Mouse (Mus musculus) hindbrain, embryonic 12.5 days (tissue): ENCODE results near the gene Slco3a1. TPM values are rescaled to one million over a fixed set of nuclear protein-coding genes. Genes with fewer than 3 reads are reported as not detected.
A peak's percentile ranks its signal among the peaks of the same experiment; 100 is the strongest.

Source experiments
- ATAC-seq: fragments of 200-750 bp; cut with Nextera tagmentation; 2 replicates; pipeline ENCODE4 v1.8.0; 2017; ENCODE audit warnings: moderate TSS enrichment; ENCODE audit not compliant: low FRiP score
- H3K27ac ChIP-seq: fragments of 300-500 bp; sonication (generic); 2 replicates; pipeline ENCODE4 v1.5.1; 2016; ENCODE audit warnings: mild to moderate bottlenecking
- H3K27me3 ChIP-seq: fragments of 300-500 bp; sonication (generic); 2 replicates; pipeline ENCODE4 v1.6.1; 2016; ENCODE audit warnings: mild to moderate bottlenecking
- H3K36me3 ChIP-seq: fragments of 300-500 bp; sonication (generic); 2 replicates; pipeline ENCODE4 v1.6.1; 2016; ENCODE audit warnings: mild to moderate bottlenecking
- H3K4me1 ChIP-seq: fragments of 300-500 bp; sonication (generic); 2 replicates; pipeline ENCODE4 v1.6.1; 2016
- H3K4me2 ChIP-seq: fragments of 300-500 bp; sonication (generic); replicated peaks from 2 replicates; pipeline ENCODE4 v1.6.1; 2016; ENCODE audit warnings: mild to moderate bottlenecking
- H3K4me3 ChIP-seq: fragments of 300-500 bp; sonication (generic); 2 replicates; pipeline ENCODE4 v1.5.1; 2016; ENCODE audit warnings: mild to moderate bottlenecking
- H3K9ac ChIP-seq: fragments of 300-500 bp; sonication (generic); 2 replicates; pipeline ENCODE4 v1.6.1; 2016; ENCODE audit warnings: mild to moderate bottlenecking, moderate library complexity
- H3K9me3 ChIP-seq: fragments of 300-500 bp; sonication (generic); replicated peaks from 2 replicates; pipeline ENCODE4 v1.6.1; 2016; ENCODE audit warnings: mild to moderate bottlenecking
- WGBS: fragments of 180-500 bp; shearing (Covaris S2); methylation state at CpG from one replicate; pipeline ENCODE4 v1.1.7; 2016; 5-methylcytosine and 5-hydroxymethylcytosine counted together
- polyA plus RNA-seq: library from polyadenylated mRNA; unstranded; fragments of >200 nt; fragmentation: Nextera tagmentation; extraction: Ambion mirVana; gene quantifications from 2 replicates; pipeline ENCODE4 v1.2.1, GENCODE M21; 2016

Gene Slco3a1
- polyA plus RNA-seq, 1 experiment from 2014 or later, result 16.4 TPM

DNA sequence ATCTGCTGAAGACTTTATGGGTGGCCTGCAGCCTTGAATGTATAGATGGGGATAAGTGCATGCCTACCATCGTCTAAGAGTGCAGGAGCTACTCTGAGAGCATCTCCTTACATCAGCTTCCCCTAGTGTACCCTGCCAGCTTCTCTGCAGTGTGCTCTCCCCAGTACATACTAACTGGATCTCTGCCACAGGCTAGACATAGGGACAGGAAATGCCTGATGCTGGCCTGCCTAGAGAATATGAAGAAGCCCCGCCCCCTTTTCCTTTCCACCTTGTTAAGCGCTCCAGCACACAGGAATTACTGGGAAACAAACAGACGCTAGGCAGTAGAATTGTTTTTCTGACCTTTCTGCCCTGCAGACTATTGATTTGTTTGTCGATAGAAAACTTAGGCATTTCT, 230.9 kb downstream of the Slco3a1 start:
- no peak overlapping the region for H3K9ac ChIP-seq
- H3K27me3 ChIP-seq, result peaks cover 1% of the 10 kb centered on the region; the same call in 1 of the 2 replicates
- H3K4me3 ChIP-seq, result no peak overlapping the region
- H3K9me3 ChIP-seq, result no peaks in the 10 kb centered on the region
- 58% methylated on average over 5 of the region's 5 CpGs for WGBS
- ATAC-seq, result no peak
- H3K4me1 ChIP-seq, result peaks cover 32% of the 10 kb centered on the region
- H3K36me3 ChIP-seq, result no peaks in the 10 kb centered on the region
- no peak overlapping the region for H3K27ac ChIP-seq
- no peak overlapping the region for H3K4me2 ChIP-seq

DNA sequence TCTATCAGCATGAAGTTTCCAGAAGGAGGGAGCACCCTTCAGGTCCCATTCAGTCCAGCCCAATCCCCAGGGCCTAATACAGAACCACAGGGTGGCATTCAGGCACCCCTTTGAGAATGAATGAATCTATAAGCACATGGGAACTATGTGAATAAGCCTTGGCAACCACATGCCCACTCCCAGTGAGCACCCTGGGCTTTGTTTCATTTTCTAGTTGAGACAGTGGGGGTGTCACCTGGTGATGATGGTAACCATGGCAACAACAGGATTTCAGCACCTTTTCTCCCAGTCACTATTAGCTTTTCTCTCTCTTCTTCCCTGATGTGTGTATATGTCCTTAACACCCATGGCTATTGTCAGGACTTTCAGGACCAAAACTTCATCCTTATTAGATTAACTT, 231.4 kb downstream of the Slco3a1 start:
- Histone ChIP-seq H3K27ac (no peak overlapping the region), H3K27me3 (peaks cover 6% of the 10 kb centered on the region; the same call in 1 of the 2 replicates)

DNA sequence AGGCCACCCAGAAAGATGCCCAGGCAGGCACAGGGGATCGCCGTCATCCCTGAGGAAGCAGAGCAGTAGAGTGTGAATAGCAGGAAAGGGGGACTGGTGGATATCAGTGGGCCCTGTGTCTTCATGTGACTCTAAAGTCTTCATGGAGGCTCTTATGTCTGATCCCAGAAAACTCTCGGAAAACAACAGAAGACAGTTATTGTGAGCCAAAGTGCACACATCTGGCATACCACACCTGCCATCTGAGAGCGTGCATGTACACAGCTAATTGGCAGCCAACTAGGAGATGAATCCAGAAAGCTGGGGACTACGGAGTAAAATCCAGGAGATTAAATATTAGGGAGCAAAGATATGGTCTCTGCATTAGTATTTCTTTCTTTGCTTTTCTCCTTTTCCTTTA, 233.9 kb downstream of the Slco3a1 start:
- ATAC-seq, result no peak
- Histone ChIP-seq H3K4me3 (no peak overlapping the region), H3K27me3 (peaks cover 7% of the 10 kb centered on the region; the same call in 1 of the 2 replicates), H3K4me2 (no peak overlapping the region), H3K27ac (no peak overlapping the region), H3K9me3 (no peaks in the 10 kb centered on the region), H3K4me1 (peaks cover 32% of the 10 kb centered on the region), H3K36me3 (no peaks in the 10 kb centered on the region), H3K9ac (no peak overlapping the region)
- WGBS, result 93% methylated on average over 5 of the region's 5 CpGs

More for the DNA sequence above, 231.4 kb downstream of the Slco3a1 start:
- peak; percentile 11; the same call in 1 of the 2 replicates for ATAC-seq
- Histone ChIP-seq H3K36me3 (no peaks in the 10 kb centered on the region), H3K9ac (no peak overlapping the region), H3K4me1 (peaks cover 32% of the 10 kb centered on the region), H3K4me2 (no peak overlapping the region), H3K4me3 (no peak overlapping the region), H3K9me3 (no peaks in the 10 kb centered on the region)

DNA sequence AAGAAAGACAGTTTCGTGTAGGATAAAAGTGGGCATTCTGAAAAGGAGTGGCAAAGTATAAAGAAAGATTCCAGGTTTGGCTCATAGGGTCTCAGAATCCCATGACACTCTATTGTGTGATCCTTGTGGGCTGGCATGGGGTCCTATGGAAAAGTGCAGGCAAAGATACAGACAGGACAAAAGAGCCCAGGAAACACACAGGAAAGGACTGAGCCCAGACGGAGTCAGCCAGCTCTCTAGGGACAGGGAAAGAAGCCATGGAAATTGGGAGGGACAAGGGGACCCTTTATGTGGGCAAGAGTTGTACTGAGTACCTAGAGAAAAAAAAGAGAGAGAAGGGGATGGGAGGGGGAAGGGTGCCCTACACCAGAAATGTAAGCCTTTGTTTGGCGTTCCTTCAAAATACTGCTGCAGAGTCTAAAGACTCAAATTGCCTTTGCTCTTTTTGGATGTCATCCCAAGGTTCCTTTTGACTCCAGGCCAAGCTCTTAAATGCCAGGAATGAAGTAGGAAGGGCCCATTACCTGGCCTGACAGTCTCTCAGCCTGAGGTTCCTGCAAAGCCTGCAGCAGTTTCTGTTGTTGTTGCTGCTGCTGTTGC, 238.6 kb downstream of the Slco3a1 start:
- no peak overlapping the region for H3K27ac ChIP-seq
- peaks cover 12% of the 10 kb centered on the region; the same call in 1 of the 2 replicates for H3K4me1 ChIP-seq
- WGBS, result 67% methylated on average over 3 of the region's 3 CpGs
- no peaks in the 10 kb centered on the region for H3K9me3 ChIP-seq
- H3K4me2 ChIP-seq, result no peak overlapping the region
- H3K27me3 ChIP-seq, result peaks cover 7% of the 10 kb centered on the region; the same call in 1 of the 2 replicates
- H3K36me3 ChIP-seq, result no peaks in the 10 kb centered on the region
- H3K4me3 ChIP-seq, result no peak overlapping the region
- no peak for ATAC-seq
- H3K9ac ChIP-seq, result no peak overlapping the region

DNA sequence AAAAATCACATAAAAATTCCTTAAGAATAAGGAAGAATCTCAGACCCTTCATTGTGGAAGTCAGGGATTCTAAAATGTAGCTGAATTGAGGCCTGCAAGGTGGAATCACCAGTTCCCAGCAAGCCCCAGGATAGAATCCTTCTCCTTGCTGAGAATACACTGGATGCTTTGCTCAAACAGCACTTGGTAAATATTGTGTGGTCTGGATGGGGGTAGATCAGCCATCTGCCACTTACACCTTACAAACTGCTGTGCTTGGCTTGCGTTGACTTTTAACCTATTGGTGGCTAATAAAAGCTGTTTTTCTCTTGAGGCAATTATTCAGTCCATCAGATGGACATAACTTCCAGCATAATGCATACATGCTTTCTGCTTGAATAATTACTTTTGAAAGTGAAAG, 240.3 kb downstream of the Slco3a1 start:
- Histone ChIP-seq H3K9ac (no peak overlapping the region), H3K36me3 (no peaks in the 10 kb centered on the region), H3K27ac (no peak overlapping the region), H3K4me2 (no peak overlapping the region), H3K27me3 (peaks cover 7% of the 10 kb centered on the region; the same call in 1 of the 2 replicates), H3K4me1 (peaks cover 12% of the 10 kb centered on the region; the same call in 1 of the 2 replicates), H3K4me3 (no peak overlapping the region), H3K9me3 (no peaks in the 10 kb centered on the region)
- 83% methylated on average over 1 of the region's 1 CpGs for WGBS
- ATAC-seq, result no peak

DNA sequence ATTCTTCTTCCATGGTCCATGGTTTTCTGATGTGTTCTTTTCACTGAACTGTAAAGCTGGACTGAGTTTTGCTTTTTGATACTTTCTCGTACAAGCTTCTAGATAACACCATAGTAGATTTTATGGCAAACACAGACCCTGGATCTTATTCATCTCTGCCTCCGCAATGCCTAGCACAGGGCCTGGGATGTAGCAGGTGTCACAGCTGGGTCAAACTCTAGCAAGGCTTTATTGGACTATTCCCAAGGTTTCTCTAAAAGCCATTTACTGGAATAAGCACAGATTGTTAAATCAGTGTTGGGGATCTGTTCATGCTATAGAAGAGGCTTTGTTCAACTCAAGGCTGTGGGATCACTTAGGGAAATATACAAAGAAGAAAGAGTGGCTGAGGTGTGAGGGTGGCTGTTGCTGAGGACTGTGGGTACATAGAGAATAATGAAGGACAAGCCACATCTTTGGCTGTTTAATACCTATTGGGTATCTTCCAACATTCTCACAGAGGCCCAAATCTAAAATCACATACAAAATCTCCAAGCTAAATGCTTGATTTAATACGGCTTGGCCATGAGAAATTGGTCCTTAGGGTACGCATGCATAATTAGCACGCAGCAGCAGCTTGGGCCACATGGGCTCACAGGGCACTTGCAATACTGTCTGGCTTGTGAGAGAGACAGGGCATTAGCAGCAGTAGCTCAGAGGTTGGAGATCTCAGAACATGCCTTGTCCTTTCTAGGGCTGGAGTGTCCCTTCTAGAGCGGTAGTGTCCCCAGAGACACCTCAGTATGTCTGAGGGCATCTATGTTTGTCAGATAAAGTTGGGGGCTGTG, 241.1 kb downstream of the Slco3a1 start:
- H3K4me1 ChIP-seq, result peaks cover 12% of the 10 kb centered on the region; the same call in 1 of the 2 replicates
- no peak overlapping the region for H3K9ac ChIP-seq
- no peaks in the 10 kb centered on the region for H3K36me3 ChIP-seq
- no peak overlapping the region for H3K4me2 ChIP-seq
- H3K9me3 ChIP-seq, result no peaks in the 10 kb centered on the region
- H3K27ac ChIP-seq, result no peak overlapping the region
- 77% methylated on average over 6 of the region's 6 CpGs for WGBS
- ATAC-seq, result peak; percentile 56; the same call in 1 of the 2 replicates
- H3K4me3 ChIP-seq, result no peak overlapping the region
- peaks cover 4% of the 10 kb centered on the region; the same call in 1 of the 2 replicates for H3K27me3 ChIP-seq

DNA sequence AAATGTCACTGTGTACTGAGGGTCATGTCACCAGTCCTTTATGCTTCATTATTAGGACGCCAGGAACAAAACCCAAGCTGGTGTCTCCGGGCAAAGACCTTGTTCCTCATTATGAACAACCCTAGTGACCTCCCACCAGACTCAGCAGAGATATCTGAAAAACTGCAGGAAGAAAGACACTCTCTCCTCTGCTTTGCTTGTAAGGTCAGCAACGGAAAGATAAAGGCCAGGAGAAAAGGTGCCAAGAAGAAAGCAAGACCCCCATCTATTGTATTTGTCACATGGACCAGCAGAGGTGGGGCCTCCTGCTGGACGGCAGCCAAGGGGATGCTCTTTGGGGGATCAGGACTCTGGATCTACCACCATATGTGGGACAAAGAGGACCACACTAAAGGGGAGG, 243.0 kb downstream of the Slco3a1 start:
- Histone ChIP-seq H3K36me3 (no peaks in the 10 kb centered on the region), H3K4me3 (no peak overlapping the region), H3K9me3 (no peaks in the 10 kb centered on the region), H3K27me3 (no peaks in the 10 kb centered on the region), H3K9ac (no peak overlapping the region), H3K4me2 (no peak overlapping the region), H3K4me1 (peaks cover 12% of the 10 kb centered on the region; the same call in 1 of the 2 replicates), H3K27ac (no peak overlapping the region)
- WGBS, result 47% methylated on average over 4 of the region's 4 CpGs
- no peak for ATAC-seq

DNA sequence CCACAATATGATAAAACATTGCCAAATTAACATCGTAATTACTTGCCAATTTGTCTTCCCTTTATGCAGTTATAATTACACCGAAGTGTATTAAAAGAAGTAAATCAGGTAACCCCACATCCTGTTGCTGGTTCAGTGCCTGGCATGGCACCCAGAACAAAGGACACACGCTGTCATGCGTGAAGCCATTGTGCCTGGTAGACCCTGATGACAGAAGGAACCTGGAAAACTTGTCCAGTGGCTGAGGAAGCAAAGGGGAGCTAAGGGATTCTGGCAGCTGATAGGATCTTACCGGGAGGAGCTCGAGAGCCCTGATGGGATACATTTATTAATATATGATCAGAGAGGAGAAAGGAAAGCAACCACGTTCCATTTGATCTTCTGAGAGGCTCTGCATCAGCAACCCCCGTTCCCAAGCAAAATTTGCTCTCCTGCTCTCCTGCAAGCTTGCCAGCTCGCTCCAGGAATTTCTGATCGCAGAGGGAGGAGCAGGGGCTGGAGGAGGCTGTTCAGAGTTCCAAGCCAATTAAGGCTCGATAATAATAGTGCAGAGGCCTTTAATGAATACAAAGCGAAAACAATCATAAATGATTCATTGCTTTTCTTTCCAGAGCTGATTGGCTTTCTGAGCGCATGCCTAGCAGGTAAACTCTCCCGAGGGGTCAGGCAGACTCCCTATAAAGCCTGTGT, 250.8 kb downstream of the Slco3a1 start:
- Histone ChIP-seq H3K36me3 (no peaks in the 10 kb centered on the region), H3K9ac (no peak overlapping the region), H3K27me3 (no peaks in the 10 kb centered on the region), H3K27ac (peak overlapping the region; percentile 77), H3K9me3 (no peaks in the 10 kb centered on the region), H3K4me1 (peaks cover 13% of the 10 kb centered on the region), H3K4me3 (no peak overlapping the region), H3K4me2 (no peak overlapping the region)
- ATAC-seq, result peak; percentile 78
- WGBS, result 48% methylated on average over 14 of the region's 14 CpGs

DNA sequence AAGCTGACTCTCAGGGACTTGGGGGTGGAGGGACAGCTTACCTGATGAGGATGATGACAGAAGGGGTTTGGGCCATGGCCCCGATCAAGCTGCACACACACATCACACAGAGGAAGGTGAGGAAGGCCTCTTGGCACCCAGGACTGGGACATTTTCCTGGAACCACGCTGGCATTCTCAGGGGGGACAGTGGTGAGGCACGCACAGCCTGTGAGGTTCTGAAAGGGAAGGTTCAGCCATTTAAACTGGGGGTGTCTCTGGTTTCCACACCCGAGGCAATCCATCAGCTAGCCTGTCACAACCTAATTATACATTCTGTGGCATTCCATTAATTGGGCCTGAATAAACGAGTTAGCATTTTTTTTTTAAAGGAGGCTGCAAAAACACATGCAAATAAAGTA, 251.5 kb downstream of the Slco3a1 start:
- peak; percentile 52; the same call in 1 of the 2 replicates for ATAC-seq
- Histone ChIP-seq H3K27ac (peak overlapping the region; percentile 52), H3K27me3 (no peaks in the 10 kb centered on the region)

DNA sequence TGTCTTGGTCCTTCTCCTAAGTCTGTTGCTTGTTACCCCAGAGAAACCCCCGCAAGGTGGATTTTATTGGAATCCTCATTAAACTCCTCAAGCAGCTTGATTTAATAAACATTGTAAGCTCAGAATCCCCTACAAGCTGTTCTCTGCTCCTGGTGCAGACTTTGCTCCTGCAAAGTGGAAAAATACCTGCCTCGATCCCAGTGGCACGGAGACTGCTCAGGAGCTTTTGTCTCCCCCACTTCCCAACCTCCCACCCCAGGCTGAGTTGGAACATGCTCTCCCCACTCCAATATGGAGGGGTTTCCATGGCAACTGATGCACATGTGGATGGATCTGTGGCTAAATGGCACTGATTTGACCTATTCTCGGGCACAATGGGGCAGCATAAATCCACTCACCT, 268.0 kb downstream of the Slco3a1 start:
- no peaks in the 10 kb centered on the region for H3K4me1 ChIP-seq
- no peaks in the 10 kb centered on the region for H3K36me3 ChIP-seq
- H3K4me2 ChIP-seq, result no peak overlapping the region
- H3K27ac ChIP-seq, result no peak overlapping the region
- H3K9ac ChIP-seq, result no peak overlapping the region
- H3K27me3 ChIP-seq, result no peaks in the 10 kb centered on the region
- H3K4me3 ChIP-seq, result no peak overlapping the region
- no peak for ATAC-seq
- 77% methylated on average over 4 of the region's 4 CpGs for WGBS
- no peaks in the 10 kb centered on the region for H3K9me3 ChIP-seq

More for the DNA sequence above, 251.5 kb downstream of the Slco3a1 start:
- 60% methylated on average over 5 of the region's 5 CpGs for WGBS
- Histone ChIP-seq H3K9ac (no peak overlapping the region), H3K4me1 (peaks cover 13% of the 10 kb centered on the region), H3K4me3 (no peak overlapping the region), H3K36me3 (no peaks in the 10 kb centered on the region), H3K4me2 (no peak overlapping the region), H3K9me3 (no peaks in the 10 kb centered on the region)

DNA sequence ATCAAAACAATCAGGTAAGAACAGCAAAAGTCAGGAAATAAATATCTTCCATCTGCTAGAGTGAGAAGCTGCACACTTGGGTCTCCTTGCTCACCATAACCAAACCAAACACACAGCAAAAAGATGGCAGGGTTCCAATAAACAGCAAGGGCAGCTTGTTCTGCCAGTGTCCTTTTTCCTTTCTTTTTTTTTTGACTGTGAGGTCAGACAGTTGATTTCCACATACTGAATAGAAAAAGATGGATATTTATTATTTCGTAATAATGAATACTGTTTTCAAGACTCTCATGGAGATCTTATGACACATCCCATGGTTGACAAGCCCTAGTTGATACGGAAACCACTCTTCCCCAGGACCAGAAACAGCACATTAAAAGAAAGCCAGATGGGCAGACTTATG, 274.2 kb downstream of the Slco3a1 start:
- H3K27ac ChIP-seq, result no peak overlapping the region
- no peaks in the 10 kb centered on the region for H3K4me1 ChIP-seq
- no peak for ATAC-seq
- H3K9me3 ChIP-seq, result no peaks in the 10 kb centered on the region
- H3K9ac ChIP-seq, result no peak overlapping the region
- no peaks in the 10 kb centered on the region for H3K27me3 ChIP-seq
- no peaks in the 10 kb centered on the region for H3K36me3 ChIP-seq
- no peak overlapping the region for H3K4me2 ChIP-seq
- H3K4me3 ChIP-seq, result no peak overlapping the region
- 91% methylated on average over 2 of the region's 2 CpGs for WGBS

DNA sequence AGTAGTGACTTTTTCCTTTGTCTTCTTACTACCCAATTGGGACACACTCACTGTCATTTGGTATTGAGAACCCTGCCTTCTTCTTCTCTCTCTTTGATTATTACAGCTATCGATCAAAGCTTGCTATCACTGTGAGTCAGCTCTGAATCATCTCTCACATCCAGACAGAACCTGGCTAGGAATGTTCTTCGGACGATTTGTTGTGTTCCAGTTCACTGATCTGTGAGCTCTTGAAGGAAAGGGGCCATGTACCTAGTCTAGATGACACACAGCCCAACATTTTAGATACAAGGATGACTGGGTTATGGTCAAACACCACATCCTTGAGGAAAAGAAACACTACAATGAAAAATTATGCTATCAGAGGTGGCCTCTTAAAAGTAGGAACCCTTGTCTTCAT, 275.2 kb downstream of the Slco3a1 start:
- Histone ChIP-seq H3K9ac (no peak overlapping the region), H3K4me3 (no peak overlapping the region), H3K27ac (no peak overlapping the region), H3K4me1 (no peaks in the 10 kb centered on the region), H3K4me2 (no peak overlapping the region), H3K36me3 (no peaks in the 10 kb centered on the region), H3K27me3 (no peaks in the 10 kb centered on the region), H3K9me3 (no peaks in the 10 kb centered on the region)
- 93% methylated on average over 3 of the region's 3 CpGs for WGBS
- no peak for ATAC-seq
